Mouse (Mus musculus): ENCODE data around the gene Caly. TPM values are rescaled to one million over a fixed set of nuclear protein-coding genes. Genes with fewer than 3 reads are reported as not detected.
A peak's percentile ranks its signal among the peaks of the same experiment; 100 is the strongest.

Caly gene
- polyA plus RNA-seq, 1 experiment from 2014 or later = 179 TPM

- no peaks in the 10 kb centered on the region for H3K36me3 ChIP-seq (ENCODE audit: control insufficient read depth, insufficient read depth)
- peak within 1 kb of the TSS; percentile 80 for H3K9ac ChIP-seq (replicated peaks; ENCODE audit: low read depth, low read length)
- ATAC-seq = peak; percentile 96
- H3K4me2 ChIP-seq (ENCODE audit: low read length) = peak within 1 kb of the TSS; percentile 66
- H3K27me3 ChIP-seq (replicated peaks; ENCODE audit: control insufficient read depth, insufficient read depth, low read length) = no peaks in the 10 kb centered on the region
- 3% methylated on average over 28 of the region's 28 CpGs for WGBS
- peaks cover 14% of the 10 kb centered on the region; the same call in 1 of the 2 replicates for H3K4me1 ChIP-seq (replicated peaks; ENCODE audit: control insufficient read depth, insufficient read depth, low read length)
- peak within 1 kb of the TSS; percentile 70 for H3K27ac ChIP-seq (ENCODE audit: low read length)
- peak within 1 kb of the TSS; percentile 73 for H3K4me3 ChIP-seq (replicated peaks; ENCODE audit: low read length)
- no peaks in the 10 kb centered on the region for H3K9me3 ChIP-seq (ENCODE audit: control insufficient read depth, low read length)
Measured at GRCm38 (mm10) chr7:140116329-140117054, 34.1 kb upstream of the Caly start, which contains the start of gene Echs1. Gene Echs1 (minus strand): TSS chr7:140116476.

GRCm38 (mm10) chr7:140115583-140116328 lies 33.4 kb upstream of the Caly start, which contains the start of gene Paox:
Gene Paox (plus strand): TSS chr7:140115799.
- Histone ChIP-seq H3K4me2 (ENCODE audit: low read length) (peak within 1 kb of the TSS; percentile 66), H3K9ac (replicated peaks; ENCODE audit: low read depth, low read length) (peak within 1 kb of the TSS; percentile 80), H3K4me1 (replicated peaks; ENCODE audit: control insufficient read depth, insufficient read depth, low read length) (peaks cover 14% of the 10 kb centered on the region; the same call in 1 of the 2 replicates), H3K27ac (ENCODE audit: low read length) (peak within 1 kb of the TSS; percentile 70), H3K4me3 (replicated peaks; ENCODE audit: low read length) (peak within 1 kb of the TSS; percentile 73), H3K9me3 (ENCODE audit: control insufficient read depth, low read length) (no peaks in the 10 kb centered on the region), H3K27me3 (replicated peaks; ENCODE audit: control insufficient read depth, insufficient read depth, low read length) (no peaks in the 10 kb centered on the region), H3K36me3 (ENCODE audit: control insufficient read depth, insufficient read depth) (peaks cover 4% of the 10 kb centered on the region)
- ATAC-seq = peak; percentile 76
- WGBS = 1% methylated on average over 23 of the region's 23 CpGs

GRCm38 (mm10) chr7:140111943-140112342 lies 29.6 kb upstream of the Caly start:
- Histone ChIP-seq H3K4me3 (replicated peaks; ENCODE audit: low read length) (no peak overlapping the region), H3K9me3 (ENCODE audit: control insufficient read depth, low read length) (no peaks in the 10 kb centered on the region), H3K36me3 (ENCODE audit: control insufficient read depth, insufficient read depth) (peaks cover 12% of the 10 kb centered on the region), H3K4me2 (ENCODE audit: low read length) (no peak overlapping the region), H3K4me1 (replicated peaks; ENCODE audit: control insufficient read depth, insufficient read depth, low read length) (peaks cover 11% of the 10 kb centered on the region; the same call in 1 of the 2 replicates), H3K27me3 (replicated peaks; ENCODE audit: control insufficient read depth, insufficient read depth, low read length) (no peaks in the 10 kb centered on the region), H3K9ac (replicated peaks; ENCODE audit: low read depth, low read length) (no peak overlapping the region), H3K27ac (ENCODE audit: low read length) (no peak overlapping the region)
- ATAC-seq = no peak
- 45% methylated on average over 3 of the region's 3 CpGs for WGBS

GRCm38 (mm10) chr7:140104009-140104408 lies 21.7 kb upstream of the Caly start:
- Histone ChIP-seq H3K9me3 (ENCODE audit: control insufficient read depth, low read length) (no peaks in the 10 kb centered on the region), H3K27ac (ENCODE audit: low read length) (no peak overlapping the region), H3K27me3 (replicated peaks; ENCODE audit: control insufficient read depth, insufficient read depth, low read length) (no peaks in the 10 kb centered on the region), H3K4me2 (ENCODE audit: low read length) (no peak overlapping the region), H3K9ac (replicated peaks; ENCODE audit: low read depth, low read length) (no peak overlapping the region), H3K36me3 (ENCODE audit: control insufficient read depth, insufficient read depth) (peaks cover 7% of the 10 kb centered on the region), H3K4me1 (replicated peaks; ENCODE audit: control insufficient read depth, insufficient read depth, low read length) (peaks cover 13% of the 10 kb centered on the region), H3K4me3 (replicated peaks; ENCODE audit: low read length) (no peak overlapping the region)
- no peak for ATAC-seq
- WGBS = 80% methylated on average over 4 of the region's 4 CpGs

GRCm38 (mm10) chr7:140101993-140102860 lies 19.9 kb upstream of the Caly start, which contains the start of gene Fuom:
Gene Fuom (minus strand): TSS chr7:140102441.
- no peak within 1 kb of the TSS for H3K27ac ChIP-seq (ENCODE audit: low read length)

GRCm38 (mm10) chr7:140101498-140101897 lies 19.1 kb upstream of the Caly start:
- Histone ChIP-seq H3K9ac (replicated peaks; ENCODE audit: low read depth, low read length) (no peak overlapping the region; the same call in 1 of the 2 replicates), H3K27me3 (replicated peaks; ENCODE audit: control insufficient read depth, insufficient read depth, low read length) (no peaks in the 10 kb centered on the region), H3K27ac (ENCODE audit: low read length) (no peak overlapping the region), H3K4me2 (ENCODE audit: low read length) (peak overlapping the region; percentile 73), H3K9me3 (ENCODE audit: control insufficient read depth, low read length) (no peaks in the 10 kb centered on the region), H3K36me3 (ENCODE audit: control insufficient read depth, insufficient read depth) (peaks cover 6% of the 10 kb centered on the region), H3K4me3 (replicated peaks; ENCODE audit: low read length) (peak overlapping the region; percentile 42; the same call in 1 of the 2 replicates), H3K4me1 (replicated peaks; ENCODE audit: control insufficient read depth, insufficient read depth, low read length) (peaks cover 13% of the 10 kb centered on the region)
- WGBS = 75% methylated on average over 10 of the region's 10 CpGs
- ATAC-seq = no peak

More at GRCm38 (mm10) chr7:140101993-140102860, 19.9 kb upstream of the Caly start, which contains the start of gene Fuom:
- ATAC-seq = peak; percentile 88
- H3K27me3 ChIP-seq (replicated peaks; ENCODE audit: control insufficient read depth, insufficient read depth, low read length) = no peaks in the 10 kb centered on the region
- 2% methylated on average over 30 of the region's 30 CpGs for WGBS
- H3K4me1 ChIP-seq (replicated peaks; ENCODE audit: control insufficient read depth, insufficient read depth, low read length) = peaks cover 13% of the 10 kb centered on the region
- peak within 1 kb of the TSS; percentile 73 for H3K4me2 ChIP-seq (ENCODE audit: low read length)
- H3K36me3 ChIP-seq (ENCODE audit: control insufficient read depth, insufficient read depth) = peaks cover 7% of the 10 kb centered on the region
- peak within 1 kb of the TSS; percentile 57 for H3K9ac ChIP-seq (replicated peaks; ENCODE audit: low read depth, low read length)
- peak within 1 kb of the TSS; percentile 42 for H3K4me3 ChIP-seq (replicated peaks; ENCODE audit: low read length)
- H3K9me3 ChIP-seq (ENCODE audit: control insufficient read depth, low read length) = no peaks in the 10 kb centered on the region

GRCm38 (mm10) chr7:140098466-140098865 lies 16.1 kb upstream of the Caly start:
- Histone ChIP-seq H3K4me3 (replicated peaks; ENCODE audit: low read length) (no peak overlapping the region), H3K9me3 (ENCODE audit: control insufficient read depth, low read length) (no peaks in the 10 kb centered on the region), H3K27ac (ENCODE audit: low read length) (no peak overlapping the region), H3K9ac (replicated peaks; ENCODE audit: low read depth, low read length) (no peak overlapping the region), H3K36me3 (ENCODE audit: control insufficient read depth, insufficient read depth) (no peaks in the 10 kb centered on the region), H3K27me3 (replicated peaks; ENCODE audit: control insufficient read depth, insufficient read depth, low read length) (no peaks in the 10 kb centered on the region), H3K4me2 (ENCODE audit: low read length) (no peak overlapping the region), H3K4me1 (replicated peaks; ENCODE audit: control insufficient read depth, insufficient read depth, low read length) (peaks cover 13% of the 10 kb centered on the region)
- no peak for ATAC-seq
- 87% methylated on average over 1 of the region's 1 CpGs for WGBS

- no peak for ATAC-seq
Measured at GRCm38 (mm10) chr7:140096055-140096454, 13.7 kb upstream of the Caly start.

More at GRCm38 (mm10) chr7:140096055-140096454, 13.7 kb upstream of the Caly start:
- Histone ChIP-seq H3K4me3 (replicated peaks; ENCODE audit: low read length) (no peak overlapping the region), H3K9me3 (ENCODE audit: control insufficient read depth, low read length) (no peaks in the 10 kb centered on the region), H3K4me2 (ENCODE audit: low read length) (no peak overlapping the region), H3K27me3 (replicated peaks; ENCODE audit: control insufficient read depth, insufficient read depth, low read length) (no peaks in the 10 kb centered on the region), H3K4me1 (replicated peaks; ENCODE audit: control insufficient read depth, insufficient read depth, low read length) (no peaks in the 10 kb centered on the region), H3K9ac (replicated peaks; ENCODE audit: low read depth, low read length) (no peak overlapping the region), H3K27ac (ENCODE audit: low read length) (no peak overlapping the region), H3K36me3 (ENCODE audit: control insufficient read depth, insufficient read depth) (no peaks in the 10 kb centered on the region)
